Mouse (Mus musculus): ENCODE results near the gene Vil1. TPM values are rescaled to one million over a fixed set of nuclear protein-coding genes. Genes with fewer than 3 reads are reported as not detected.
"Not testable (repeated sequence)": the region's sequence is repeated elsewhere in the genome, so short reads cannot be mapped to it uniquely, and the experiment has no call there.

Vil1 gene
- polyA plus RNA-seq, 1 experiment from 2014 or later, result 0.15 TPM

- peaks cover 6% of the 10 kb centered on the region for H3K27me3 ChIP-seq (replicated peaks)
- no peaks in the 10 kb centered on the region for H3K9me3 ChIP-seq
- H3K4me2 ChIP-seq (replicated peaks), result peak overlapping the region; percentile 82
- 5% methylated on average over 29 of the region's 29 CpGs for WGBS
- ATAC-seq (ENCODE audit: low FRiP score, low read depth), result no peak
- H3K36me3 ChIP-seq, result peaks cover 14% of the 10 kb centered on the region; the same call in 1 of the 2 replicates
- no peak overlapping the region for H3K27ac ChIP-seq
- H3K4me1 ChIP-seq, result peaks cover 26% of the 10 kb centered on the region
- peak overlapping the region; percentile 9; the same call in 1 of the 2 replicates for H3K4me3 ChIP-seq
- H3K9ac ChIP-seq, result no peak overlapping the region
Measured at GRCm38 (mm10) chr1:74389831-74390286, 19.3 kb upstream of the Vil1 start.

GRCm38 (mm10) chr1:74390287-74390906, 18.8 kb upstream of the Vil1 start:
- H3K4me2 ChIP-seq (replicated peaks), result peak overlapping the region; percentile 82
- ATAC-seq (ENCODE audit: low FRiP score, low read depth), result no peak
- H3K4me3 ChIP-seq, result peak overlapping the region; percentile 9; the same call in 1 of the 2 replicates
- WGBS, result 8% methylated on average over 21 of the region's 21 CpGs
- H3K9me3 ChIP-seq, result no peaks in the 10 kb centered on the region
- H3K27ac ChIP-seq, result no peak overlapping the region
- H3K27me3 ChIP-seq (replicated peaks), result peaks cover 6% of the 10 kb centered on the region
- no peak overlapping the region for H3K9ac ChIP-seq
- H3K36me3 ChIP-seq, result peaks cover 19% of the 10 kb centered on the region; the same call in 1 of the 2 replicates
- peaks cover 26% of the 10 kb centered on the region for H3K4me1 ChIP-seq

DNA sequence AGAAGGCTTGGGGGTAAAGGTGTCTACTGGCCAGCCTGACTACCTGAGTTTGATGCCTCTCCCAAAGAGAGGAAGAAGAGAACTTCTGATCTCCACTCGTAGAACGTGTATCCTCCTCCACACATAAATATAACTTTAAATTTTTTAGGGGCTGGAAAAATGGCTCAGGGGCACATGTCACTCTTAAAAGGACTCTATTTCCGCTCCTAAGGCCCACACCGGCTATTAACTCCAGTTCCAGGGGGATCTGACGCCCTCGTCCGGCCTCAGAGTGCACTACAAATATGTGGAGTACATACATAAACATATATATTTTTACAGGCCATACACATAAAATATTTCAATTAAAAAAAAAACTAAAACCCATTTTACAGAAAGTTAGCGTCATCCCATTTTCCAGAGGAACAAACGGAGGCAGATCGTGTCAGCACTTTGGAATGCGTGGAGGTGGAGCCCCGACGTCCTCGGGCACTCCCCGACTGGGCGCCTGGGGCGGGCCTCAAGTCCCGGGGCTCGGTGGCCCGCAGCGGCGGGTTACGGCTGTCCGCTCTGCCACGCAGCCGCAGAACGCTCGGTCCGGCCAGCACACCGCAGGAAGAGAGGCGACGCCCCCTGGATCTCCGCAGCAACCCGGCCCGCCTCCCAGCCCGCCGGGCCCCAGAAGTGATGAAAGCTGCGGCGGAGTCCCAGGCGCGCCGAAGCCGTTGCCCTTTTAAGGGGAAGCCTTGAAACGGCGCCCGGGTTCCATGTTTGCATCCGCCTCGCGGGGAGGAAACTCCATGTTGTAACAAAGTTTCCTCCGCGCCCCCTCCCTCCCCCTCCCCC, 18.0 kb upstream of the Vil1 start, which contains the start of gene Ctdsp1:
Gene Ctdsp1 (plus strand): TSS at position 586 of the 825 bp plus-strand sequence.
- H3K27ac ChIP-seq, result peak within 1 kb of the TSS; percentile 68; the same call in 1 of the 2 replicates
- H3K9ac ChIP-seq, result peak within 1 kb of the TSS; percentile 87
- peak within 1 kb of the TSS; percentile 82 for H3K4me2 ChIP-seq (replicated peaks)
- ATAC-seq (ENCODE audit: low FRiP score, low read depth), result peak; percentile 77
- peaks cover 6% of the 10 kb centered on the region for H3K27me3 ChIP-seq (replicated peaks)
- no peaks in the 10 kb centered on the region for H3K9me3 ChIP-seq
- 3% methylated on average over 51 of the region's 51 CpGs for WGBS
- H3K36me3 ChIP-seq, result peaks cover 19% of the 10 kb centered on the region; the same call in 1 of the 2 replicates
- H3K4me3 ChIP-seq, result peak within 1 kb of the TSS; percentile 86
- H3K4me1 ChIP-seq, result peaks cover 26% of the 10 kb centered on the region

DNA sequence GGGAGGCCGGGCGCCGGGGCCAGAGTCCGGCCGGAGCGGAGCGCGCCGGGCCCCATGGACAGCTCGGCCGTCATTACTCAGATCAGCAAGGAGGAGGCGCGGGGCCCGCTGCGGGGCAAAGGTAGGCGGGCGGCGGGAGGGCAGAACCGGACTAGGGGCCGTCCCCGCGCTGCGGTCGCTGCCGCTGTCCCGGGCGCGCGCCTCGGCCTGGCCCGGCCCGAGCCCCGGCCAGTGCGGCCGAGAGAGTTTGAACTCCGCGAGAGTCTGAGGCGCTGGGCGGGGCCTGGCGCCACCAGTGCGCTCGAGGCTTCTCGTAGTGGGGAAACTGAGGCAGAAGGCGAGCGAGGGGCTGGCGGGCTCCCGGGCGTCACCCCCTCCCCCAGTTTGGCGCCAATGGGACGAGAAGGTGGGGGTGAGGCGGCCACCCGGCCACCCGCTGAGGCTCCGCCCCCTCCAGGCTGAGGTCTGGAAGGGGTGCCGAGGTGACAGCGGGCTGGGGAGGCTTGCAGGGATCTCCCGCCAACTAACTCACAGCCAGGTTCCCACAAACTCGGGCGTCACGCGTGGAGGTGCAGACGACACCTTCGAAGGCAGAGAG, 17.2 kb upstream of the Vil1 start:
- ATAC-seq (ENCODE audit: low FRiP score, low read depth), result peak; percentile 58
- peak overlapping the region; percentile 68; the same call in 1 of the 2 replicates for H3K27ac ChIP-seq
- H3K4me3 ChIP-seq, result peak overlapping the region; percentile 86
- H3K9ac ChIP-seq, result peak overlapping the region; percentile 87
- H3K9me3 ChIP-seq, result no peaks in the 10 kb centered on the region
- peaks cover 19% of the 10 kb centered on the region; the same call in 1 of the 2 replicates for H3K36me3 ChIP-seq
- peaks cover 26% of the 10 kb centered on the region for H3K4me1 ChIP-seq
- peak overlapping the region; percentile 82 for H3K4me2 ChIP-seq (replicated peaks)
- WGBS, result under 1% methylated on average over 63 of the region's 63 CpGs
- peaks cover 6% of the 10 kb centered on the region for H3K27me3 ChIP-seq (replicated peaks)

GRCm38 (mm10) chr1:74392446-74392994, 16.7 kb upstream of the Vil1 start:
- peak overlapping the region; percentile 86 for H3K4me3 ChIP-seq
- H3K36me3 ChIP-seq, result peaks cover 19% of the 10 kb centered on the region; the same call in 1 of the 2 replicates
- no peaks in the 10 kb centered on the region for H3K9me3 ChIP-seq
- H3K27ac ChIP-seq, result no peak overlapping the region
- peak overlapping the region; percentile 82 for H3K4me2 ChIP-seq (replicated peaks)
- peak overlapping the region; percentile 87 for H3K9ac ChIP-seq
- peaks cover 26% of the 10 kb centered on the region for H3K4me1 ChIP-seq
- 3% methylated on average over 16 of the region's 16 CpGs for WGBS
- peak; percentile 21; the same call in 1 of the 2 replicates for ATAC-seq (ENCODE audit: low FRiP score, low read depth)
- H3K27me3 ChIP-seq (replicated peaks), result peaks cover 6% of the 10 kb centered on the region

GRCm38 (mm10) chr1:74393010-74393409, 16.2 kb upstream of the Vil1 start:
- Histone ChIP-seq H3K4me1 (peaks cover 26% of the 10 kb centered on the region), H3K9me3 (no peaks in the 10 kb centered on the region), H3K4me3 (peak overlapping the region; percentile 86; the same call in 1 of the 2 replicates), H3K4me2 (replicated peaks) (peak overlapping the region; percentile 82), H3K27ac (no peak overlapping the region), H3K27me3 (replicated peaks) (peaks cover 6% of the 10 kb centered on the region), H3K36me3 (peaks cover 19% of the 10 kb centered on the region; the same call in 1 of the 2 replicates), H3K9ac (peak overlapping the region; percentile 87; the same call in 1 of the 2 replicates)
- no peak for ATAC-seq (ENCODE audit: low FRiP score, low read depth)
- 48% methylated on average over 7 of the region's 7 CpGs for WGBS

GRCm38 (mm10) chr1:74393697-74394096, 15.5 kb upstream of the Vil1 start:
- WGBS, result 91% methylated on average over 9 of the region's 9 CpGs
- no peak for ATAC-seq (ENCODE audit: low FRiP score, low read depth)
- Histone ChIP-seq H3K9me3 (no peaks in the 10 kb centered on the region), H3K36me3 (peaks cover 19% of the 10 kb centered on the region; the same call in 1 of the 2 replicates), H3K27me3 (replicated peaks) (peaks cover 6% of the 10 kb centered on the region), H3K4me2 (replicated peaks) (no peak overlapping the region), H3K4me1 (peaks cover 26% of the 10 kb centered on the region), H3K4me3 (no peak overlapping the region), H3K27ac (no peak overlapping the region), H3K9ac (no peak overlapping the region)

DNA sequence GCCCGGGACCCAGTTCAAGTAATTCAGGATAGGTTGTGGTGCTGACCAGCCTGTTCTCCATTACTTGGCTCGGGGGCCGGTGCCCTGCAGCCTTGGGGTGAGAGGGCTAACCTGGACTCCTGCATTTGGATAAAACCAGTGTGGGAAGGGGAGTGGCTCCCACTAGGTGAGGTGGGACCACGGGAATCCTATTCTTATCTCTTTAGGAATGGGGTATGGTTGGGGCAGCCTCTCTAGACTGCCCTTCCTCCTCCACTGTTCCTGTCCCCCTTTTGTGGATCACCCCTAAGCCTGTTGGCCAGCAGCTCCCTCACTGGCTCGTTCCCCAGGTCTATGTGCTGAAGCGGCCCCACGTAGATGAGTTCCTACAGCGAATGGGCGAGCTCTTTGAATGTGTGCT, 14.9 kb upstream of the Vil1 start:
- Histone ChIP-seq H3K4me3 (no peak overlapping the region), H3K9ac (no peak overlapping the region)
- no peak for ATAC-seq (ENCODE audit: low FRiP score, low read depth)

GRCm38 (mm10) chr1:74394858-74395257, 14.3 kb upstream of the Vil1 start:
- peaks cover under 1% of the 10 kb centered on the region; the same call in 1 of the 2 replicates for H3K27me3 ChIP-seq (replicated peaks)
- H3K27ac ChIP-seq, result no peak overlapping the region
- ATAC-seq (ENCODE audit: low FRiP score, low read depth), result no peak
- no peak overlapping the region for H3K9ac ChIP-seq
- peaks cover 19% of the 10 kb centered on the region; the same call in 1 of the 2 replicates for H3K36me3 ChIP-seq
- no peaks in the 10 kb centered on the region for H3K9me3 ChIP-seq
- 92% methylated on average over 15 of the region's 15 CpGs for WGBS
- H3K4me2 ChIP-seq (replicated peaks), result no peak overlapping the region
- no peak overlapping the region for H3K4me3 ChIP-seq
- peaks cover 23% of the 10 kb centered on the region for H3K4me1 ChIP-seq

More for the DNA sequence above, 14.9 kb upstream of the Vil1 start:
- peaks cover 19% of the 10 kb centered on the region; the same call in 1 of the 2 replicates for H3K36me3 ChIP-seq
- H3K27me3 ChIP-seq (replicated peaks), result peaks cover 6% of the 10 kb centered on the region
- H3K27ac ChIP-seq, result no peak overlapping the region
- H3K4me2 ChIP-seq (replicated peaks), result no peak overlapping the region
- WGBS, result 96% methylated on average over 9 of the region's 9 CpGs
- H3K9me3 ChIP-seq, result no peaks in the 10 kb centered on the region
- peaks cover 26% of the 10 kb centered on the region for H3K4me1 ChIP-seq

DNA sequence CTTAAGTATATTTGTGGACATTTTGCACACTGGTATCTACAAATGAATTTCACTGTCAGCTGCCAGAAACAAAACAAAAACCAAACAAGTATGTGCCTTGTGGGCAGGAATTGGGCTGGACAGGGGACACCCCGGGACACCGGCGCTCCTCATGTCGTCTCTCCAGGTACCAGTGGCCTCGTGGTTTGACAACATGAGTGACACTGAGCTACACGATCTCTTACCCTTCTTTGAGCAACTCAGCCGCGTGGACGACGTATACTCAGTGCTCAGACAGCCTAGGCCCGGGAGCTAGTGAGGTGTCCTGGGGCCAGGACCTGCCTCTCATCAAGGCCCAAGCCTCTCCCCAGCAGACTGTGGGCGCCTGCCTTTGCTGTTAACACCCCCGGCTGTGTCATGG, 13.9 kb upstream of the Vil1 start:
- Histone ChIP-seq H3K27me3 (replicated peaks) (no peaks in the 10 kb centered on the region), H3K9ac (no peak overlapping the region), H3K4me1 (peaks cover 18% of the 10 kb centered on the region), H3K4me3 (no peak overlapping the region), H3K9me3 (no peaks in the 10 kb centered on the region), H3K27ac (no peak overlapping the region), H3K36me3 (peaks cover 19% of the 10 kb centered on the region; the same call in 1 of the 2 replicates), H3K4me2 (replicated peaks) (no peak overlapping the region)
- 91% methylated on average over 13 of the region's 13 CpGs for WGBS
- ATAC-seq (ENCODE audit: low FRiP score, low read depth), result no peak

- peaks cover 16% of the 10 kb centered on the region for H3K4me1 ChIP-seq
- not testable (repeated sequence) for H3K27me3 ChIP-seq (replicated peaks); ATAC-seq (ENCODE audit: low FRiP score, low read depth); H3K27ac ChIP-seq; H3K9me3 ChIP-seq
- H3K4me3 ChIP-seq, result peak overlapping the region; percentile 42
- H3K4me2 ChIP-seq (replicated peaks), result peak overlapping the region; percentile 63
- peak overlapping the region; percentile 27; the same call in 1 of the 2 replicates for H3K9ac ChIP-seq
- H3K36me3 ChIP-seq, result peaks cover 19% of the 10 kb centered on the region; the same call in 1 of the 2 replicates
- 6% methylated on average over 12 of the region's 12 CpGs for WGBS
Measured at GRCm38 (mm10) chr1:74396456-74397222, 12.5 kb upstream of the Vil1 start.
